Mouse (Mus musculus) liver, adult 2 months (tissue): ENCODE results near the gene Ift140. TPM values are rescaled to one million over a fixed set of nuclear protein-coding genes. Genes with fewer than 3 reads are reported as not detected.
"Not testable (repeated sequence)": the region's sequence is repeated elsewhere in the genome, so short reads cannot be mapped to it uniquely, and the experiment has no call there.

Source experiments
- DNase-seq: peaks from one replicate; pipeline ENCODE4 v3.0.0-alpha.2; 2011; ENCODE audit warnings: low read depth, low spot score; ENCODE audit errors: extremely low read depth
- H3K27ac ChIP-seq: fragments of 200-500 bp; replicated peaks from 2 replicates; pipeline ENCODE4 v1.5.1; 2012; ENCODE audit warnings: low read depth, mild to moderate bottlenecking, control low read depth, inconsistent platforms, low read length; ENCODE audit not compliant: insufficient read depth
- H3K27me3 ChIP-seq: fragments of 200-500 bp; 2 replicates; pipeline ENCODE4 v1.6.1; 2012; ENCODE audit warnings: mild to moderate bottlenecking, moderate library complexity, low read length, inconsistent platforms; ENCODE audit not compliant: control insufficient read depth, insufficient read depth
- H3K36me3 ChIP-seq: fragments of 200-500 bp; 2 replicates; pipeline ENCODE4 v1.6.1; 2012; ENCODE audit warnings: low read length, inconsistent platforms; ENCODE audit not compliant: control insufficient read depth, insufficient read depth
- H3K4me1 ChIP-seq: fragments of 200-500 bp; 2 replicates; pipeline ENCODE4 v1.6.1; 2011; ENCODE audit warnings: low read length; ENCODE audit not compliant: control insufficient read depth, insufficient read depth
- H3K4me3 ChIP-seq: fragments of 200-500 bp; 2 replicates; pipeline ENCODE4 v1.5.1; 2011; ENCODE audit warnings: low read depth, mild to moderate bottlenecking, control low read depth, low read length, moderate library complexity; ENCODE audit not compliant: insufficient read depth
- H3K79me2 ChIP-seq: fragments of 200-500 bp; 2 replicates; pipeline ENCODE4 v1.6.1; 2012; ENCODE audit warnings: inconsistent platforms, mild to moderate bottlenecking, low read length, moderate library complexity; ENCODE audit not compliant: control insufficient read depth, insufficient read depth
- H3K9ac ChIP-seq: fragments of 200-500 bp; 2 replicates; pipeline ENCODE4 v1.6.1; 2012; ENCODE audit warnings: low read depth, mild to moderate bottlenecking, control low read depth, inconsistent platforms, low read length
- CTCF ChIP-seq: fragments of 200-500 bp; IDR thresholded peaks from 2 replicates; pipeline ENCODE4 v1.5.1; 2011; ENCODE audit warnings: low read depth, low read length, control low read depth
- POLR2A ChIP-seq: fragments of 200-500 bp; IDR thresholded peaks from 2 replicates; pipeline ENCODE4 v1.6.1; 2011; ENCODE audit warnings: low read length, control low read depth; ENCODE audit not compliant: insufficient read depth; ENCODE audit errors: extremely low read depth
- WGBS: fragments of 180-500 bp; shearing (Covaris S2); methylation state at CpG from one replicate; pipeline ENCODE4 v1.1.7; 2018; 5-methylcytosine and 5-hydroxymethylcytosine counted together
- polyA plus RNA-seq: library from polyadenylated mRNA; depleted of rRNA; stranded (reverse); fragments of >200 nt; gene quantifications from 2 replicates; pipeline ENCODE4 v1.2.3, GENCODE M21; 2012
- total RNA-seq: library from RNA; depleted of rRNA; stranded (reverse); fragments of >200 nt; gene quantifications from 2 replicates; pipeline ENCODE4 v1.2.3, GENCODE M21; 2014

Ift140 gene
- total and polyA plus RNA-seq, 2 experiments, result 3.4 to 4.6 TPM

DNA sequence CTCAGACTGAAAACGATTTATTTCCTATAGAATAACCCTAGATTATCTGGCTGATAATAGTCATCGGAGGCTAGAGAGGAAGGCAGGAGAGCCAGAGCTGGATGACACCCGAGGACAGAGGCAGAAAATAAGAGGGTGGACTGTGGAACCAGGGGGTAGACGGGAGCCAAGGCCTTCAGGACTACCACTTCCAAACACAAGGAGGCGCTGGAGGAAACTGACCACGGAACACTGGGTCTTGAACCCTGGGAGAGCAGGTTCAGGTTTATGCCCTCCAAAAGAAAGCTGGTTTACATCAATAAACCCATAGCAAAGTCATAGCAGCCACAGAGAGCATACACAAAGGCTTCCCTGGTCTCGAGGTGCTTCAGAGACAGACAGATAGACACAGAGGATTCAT lies 108.1 kb downstream of the Ift140 start:
- no peak for DNase-seq
- Histone ChIP-seq H3K4me1 (peaks cover 2% of the 10 kb centered on the region; the same call in 1 of the 2 replicates), H3K36me3 (no peaks in the 10 kb centered on the region), H3K4me3 (no peak overlapping the region), H3K79me2 (no peaks in the 10 kb centered on the region), H3K9ac (no peak overlapping the region), H3K27ac (no peak overlapping the region), H3K27me3 (no peaks in the 10 kb centered on the region)
- TF ChIP-seq POLR2A, result no peak
- peak; percentile 60 for TF ChIP-seq CTCF
- 35% methylated on average over 7 of the region's 7 CpGs for WGBS

DNA sequence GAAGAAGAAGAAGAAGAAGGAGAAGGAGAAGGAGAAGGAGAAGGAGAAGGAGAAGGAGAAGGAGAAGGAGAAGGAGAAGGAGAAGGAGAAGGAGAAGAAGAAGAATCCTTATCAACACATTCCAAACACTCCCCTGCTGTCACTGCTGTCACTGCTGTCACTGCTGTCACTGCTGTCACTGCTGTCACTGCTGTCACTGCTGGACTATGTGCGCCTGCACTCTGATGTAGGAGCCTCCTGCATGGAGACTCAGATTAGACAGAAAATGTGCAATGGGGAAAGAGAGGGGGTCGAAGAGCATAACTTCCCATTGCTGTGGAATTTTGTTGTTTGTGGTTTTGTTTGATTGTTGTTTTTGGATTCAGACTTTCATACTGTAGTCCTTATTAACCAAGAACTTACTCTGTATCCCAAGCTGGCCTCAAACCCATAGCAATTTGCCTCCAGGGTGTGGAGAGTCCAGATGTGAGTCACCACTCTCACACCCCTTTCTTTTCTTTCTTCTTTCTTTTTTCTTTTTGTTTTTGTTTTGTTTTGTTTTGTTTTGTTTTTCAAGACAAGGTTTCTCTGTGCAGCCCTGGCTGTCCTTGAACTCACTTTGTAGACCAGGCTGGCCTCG lies 109.7 kb downstream of the Ift140 start:
- not testable (repeated sequence) for H3K27me3 ChIP-seq, H3K79me2 ChIP-seq, H3K4me1 ChIP-seq, H3K9ac ChIP-seq, DNase-seq, H3K4me3 ChIP-seq, H3K27ac ChIP-seq, H3K36me3 ChIP-seq
- WGBS, result 86% methylated on average over 3 of the region's 3 CpGs

DNA sequence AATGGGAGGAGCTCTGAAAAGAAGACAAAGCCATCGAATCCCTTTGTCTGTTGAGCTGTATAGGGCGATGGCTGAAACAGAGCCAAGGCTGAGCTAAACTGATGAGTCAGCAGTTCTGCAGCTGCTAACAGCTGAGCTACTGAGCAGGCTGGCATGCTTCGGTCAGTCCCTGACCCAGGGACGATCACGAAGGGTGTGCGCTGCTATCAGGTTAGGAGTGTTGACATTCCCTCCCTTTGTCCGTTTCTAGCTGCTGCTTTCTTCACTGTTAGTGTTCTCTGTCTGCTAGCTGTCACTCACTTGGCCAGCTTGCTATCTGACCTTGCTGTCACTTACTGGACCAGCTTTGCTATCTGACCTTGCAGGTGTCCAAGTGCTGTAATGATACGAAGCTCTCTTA lies 111.2 kb downstream of the Ift140 start:
- H3K79me2 ChIP-seq, result no peaks in the 10 kb centered on the region
- peak; percentile 67 for DNase-seq
- no peak overlapping the region for H3K27ac ChIP-seq
- no peak overlapping the region for H3K4me3 ChIP-seq
- WGBS, result 24% methylated on average over 8 of the region's 8 CpGs
- no peak overlapping the region for H3K9ac ChIP-seq
- TF ChIP-seq POLR2A, result no peak
- no peak for TF ChIP-seq CTCF
- no peaks in the 10 kb centered on the region for H3K27me3 ChIP-seq
- H3K36me3 ChIP-seq, result no peaks in the 10 kb centered on the region
- H3K4me1 ChIP-seq, result peaks cover 2% of the 10 kb centered on the region; the same call in 1 of the 2 replicates

DNA sequence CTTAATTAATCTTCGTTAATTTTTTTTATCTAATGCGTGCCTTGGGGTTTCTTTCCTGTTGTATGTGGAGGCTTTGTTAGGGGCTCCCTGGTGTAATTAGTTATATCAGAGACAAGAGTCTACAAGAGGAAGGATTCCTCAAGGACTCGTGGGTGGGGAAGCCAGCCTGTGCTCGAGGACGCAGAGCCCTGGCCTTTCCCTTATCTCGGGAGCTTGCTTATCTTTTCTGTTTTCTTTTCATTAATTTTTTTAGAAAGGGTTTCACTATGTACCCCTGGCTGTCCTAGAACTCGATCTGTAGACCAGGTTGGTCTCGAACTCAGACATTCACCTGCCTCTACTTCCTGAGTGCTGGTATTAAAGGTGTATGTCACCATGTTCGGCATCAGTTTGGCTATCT lies 111.8 kb downstream of the Ift140 start:
- no peak for DNase-seq

DNA sequence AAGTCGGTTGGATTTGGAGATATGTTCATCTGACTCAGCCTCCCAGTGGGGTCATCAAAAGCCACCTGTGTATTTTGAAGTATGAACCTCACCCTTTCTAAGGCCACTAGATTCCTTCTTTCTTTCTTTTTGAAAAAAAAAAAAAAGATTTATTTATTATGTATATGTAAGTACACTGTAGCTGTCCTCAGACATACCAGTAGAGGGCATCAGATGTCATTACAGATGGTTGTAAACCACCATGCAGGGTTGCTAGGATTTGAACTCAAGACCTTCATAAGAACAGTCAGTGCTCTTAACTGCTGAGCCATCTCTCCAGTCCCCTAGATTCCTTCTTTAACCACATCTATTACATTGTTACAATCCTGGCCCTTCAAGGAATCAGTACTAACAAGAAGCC lies 114.2 kb downstream of the Ift140 start:
- Histone ChIP-seq H3K4me1 (peaks cover 9% of the 10 kb centered on the region), H3K9ac (no peak overlapping the region), H3K36me3 (no peaks in the 10 kb centered on the region), H3K27ac (no peak overlapping the region), H3K27me3 (no peaks in the 10 kb centered on the region), H3K79me2 (peaks cover 13% of the 10 kb centered on the region; the same call in 1 of the 2 replicates), H3K4me3 (no peak overlapping the region)
- TF ChIP-seq POLR2A (no peak), CTCF (no peak)
- WGBS, result 83% methylated on average over 1 of the region's 1 CpGs
- peak; percentile 32 for DNase-seq

More for the DNA sequence above, 111.8 kb downstream of the Ift140 start:
- no peak overlapping the region for H3K9ac ChIP-seq
- no peaks in the 10 kb centered on the region for H3K27me3 ChIP-seq
- H3K27ac ChIP-seq, result no peak overlapping the region
- no peaks in the 10 kb centered on the region for H3K36me3 ChIP-seq
- 59% methylated on average over 9 of the region's 9 CpGs for WGBS
- peaks cover 2% of the 10 kb centered on the region; the same call in 1 of the 2 replicates for H3K4me1 ChIP-seq
- H3K4me3 ChIP-seq, result no peak overlapping the region
- H3K79me2 ChIP-seq, result no peaks in the 10 kb centered on the region
- no peak for TF ChIP-seq CTCF
- TF ChIP-seq POLR2A, result no peak

DNA sequence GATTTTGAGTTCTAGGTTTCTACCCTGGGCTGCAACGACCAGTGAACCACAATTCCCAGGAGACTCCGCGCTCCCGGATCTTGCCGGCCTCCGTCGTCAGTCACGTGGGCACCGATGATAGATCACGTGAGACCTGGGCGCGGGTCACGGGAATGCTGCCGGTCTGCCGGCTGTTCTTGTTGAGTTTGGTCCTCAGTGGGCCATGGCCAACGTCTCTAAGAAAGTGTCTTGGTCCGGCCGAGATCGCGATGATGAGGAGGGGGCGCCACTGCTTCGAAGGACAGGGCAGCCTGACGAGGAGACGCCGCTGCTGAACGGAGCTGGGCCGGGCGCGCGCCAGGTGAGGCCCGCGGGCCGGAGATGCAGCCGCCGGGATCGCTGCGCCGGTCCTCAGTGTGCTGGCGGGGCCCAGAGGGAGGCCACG lies 117.4 kb downstream of the Ift140 start, which contains the start of gene Clcn7:
Clcn7 (plus strand) TSS at position 117 of the 424 bp plus-strand sequence.
- DNase-seq, result peak; percentile 81
- no peak for TF ChIP-seq POLR2A
- no peak for TF ChIP-seq CTCF
- peaks cover 18% of the 10 kb centered on the region; the same call in 1 of the 2 replicates for H3K79me2 ChIP-seq
- H3K27me3 ChIP-seq, result no peaks in the 10 kb centered on the region
- peak within 1 kb of the TSS; percentile 82 for H3K9ac ChIP-seq
- WGBS, result under 1% methylated on average over 40 of the region's 40 CpGs
- peak within 1 kb of the TSS; percentile 57 for H3K27ac ChIP-seq
- H3K36me3 ChIP-seq, result no peaks in the 10 kb centered on the region
- H3K4me1 ChIP-seq, result peaks cover 7% of the 10 kb centered on the region
- peak within 1 kb of the TSS; percentile 69 for H3K4me3 ChIP-seq
